Mouse (Mus musculus) heart, postnatal 0 days (tissue): ENCODE results near the gene Jmjd1c.

Source experiments
- CTCF ChIP-seq: IDR thresholded peaks from 2 replicates; pipeline ENCODE4 v1.5.1; 2016; ENCODE audit warnings: antibody characterized with exemption, control low read depth, low read depth
- EP300 ChIP-seq: IDR thresholded peaks from 2 replicates; pipeline ENCODE4 v1.6.1; 2016; ENCODE audit warnings: antibody characterized with exemption, low read depth

DNA sequence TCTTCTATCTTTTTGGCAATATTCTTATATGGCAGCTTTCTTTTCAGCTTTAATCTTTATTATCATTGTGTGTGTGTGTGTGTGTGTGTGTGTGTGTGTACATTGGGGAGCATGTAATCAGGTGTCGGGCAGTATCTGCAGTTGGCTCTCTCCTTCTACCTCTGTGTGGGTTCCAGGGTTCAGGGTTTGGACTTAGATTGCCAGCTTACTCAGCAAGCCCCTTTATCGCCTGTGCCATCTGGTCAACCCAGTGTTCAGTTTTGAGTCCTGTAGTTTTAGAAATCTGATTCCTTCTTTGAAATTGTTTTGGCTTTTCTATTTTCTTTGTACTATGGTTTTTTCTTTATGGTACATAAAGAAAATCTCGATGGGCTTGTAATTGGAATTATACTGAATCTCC, 58.7 kb downstream of the Jmjd1c start:
- TF ChIP-seq CTCF (no peak), EP300 (no peak)
